Mouse (Mus musculus): ENCODE results near the gene Arl13a. TPM values are rescaled to one million over a fixed set of nuclear protein-coding genes. Genes with fewer than 3 reads are reported as not detected.

Gene Arl13a
- polyA plus RNA-seq, 1 experiment from 2014 or later = not detected

DNA sequence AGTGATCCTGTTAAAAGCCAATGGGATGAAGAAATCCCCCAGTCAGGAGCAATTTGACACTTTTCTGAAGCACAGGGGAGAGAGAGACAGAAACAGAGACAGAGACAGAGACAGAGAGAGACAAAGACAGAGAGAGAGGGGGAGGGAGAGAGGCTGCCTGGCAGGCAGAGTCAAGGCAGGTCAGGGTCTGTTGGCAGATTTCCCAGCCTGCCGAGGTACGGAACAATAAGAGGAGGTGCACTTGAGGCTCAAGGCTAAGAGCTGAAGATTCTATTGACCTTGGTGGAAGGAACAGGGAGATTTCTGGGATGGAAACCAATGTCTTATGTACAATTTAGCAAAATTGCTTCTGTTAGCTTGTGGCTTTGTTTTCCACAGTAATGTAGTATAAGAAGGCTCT, 60.9 kb downstream of the Arl13a start:
- no peak overlapping the region for H3K9ac ChIP-seq (ENCODE audit: low read length)
- H3K27me3 ChIP-seq (ENCODE audit: control insufficient read depth, insufficient read depth, low read depth, low read length) = no peaks in the 10 kb centered on the region
- H3K36me3 ChIP-seq (ENCODE audit: control insufficient read depth, insufficient read depth, low read length) = no peaks in the 10 kb centered on the region
- WGBS = 31% methylated on average over 2 of the region's 2 CpGs
- no peak overlapping the region for H3K27ac ChIP-seq (ENCODE audit: low read length)
- no peak overlapping the region for H3K4me3 ChIP-seq (ENCODE audit: low read length)
- no peaks in the 10 kb centered on the region for H3K4me1 ChIP-seq (replicated peaks; ENCODE audit: control insufficient read depth, insufficient read depth, low read length)
- H3K4me2 ChIP-seq (ENCODE audit: low read depth, low read length) = no peak overlapping the region
- no peaks in the 10 kb centered on the region for H3K9me3 ChIP-seq (ENCODE audit: control insufficient read depth, low read length)
- no peak for ATAC-seq (ENCODE audit: low read depth)

Other genes starting within 250 kb of the Arl13a start
- gene Sytl4, start 205.7 kb upstream of the Arl13a start, polyA plus RNA-seq (2015; fragmentation: Nextera tagmentation; extraction: Ambion mirVana) = 5.7 and 6.2 TPM in 2 replicates
- 43.8 and 46.5 TPM in 2 replicates for gene Cstf2, start 128.3 kb upstream of the Arl13a start, polyA plus RNA-seq (2015; fragmentation: Nextera tagmentation; extraction: Ambion mirVana)
- gene Xkrx, start 25.4 kb upstream of the Arl13a start, polyA plus RNA-seq (2015; fragmentation: Nextera tagmentation; extraction: Ambion mirVana) = 0.35 and 0.38 TPM in 2 replicates
- gene Nox1, start 34.5 kb downstream of the Arl13a start, polyA plus RNA-seq (2015; fragmentation: Nextera tagmentation; extraction: Ambion mirVana) = 1.6 and 1.9 TPM in 2 replicates
- 20.1 and 20.4 TPM in 2 replicates for gene Trmt2b, start 89.5 kb downstream of the Arl13a start, polyA plus RNA-seq (2015; fragmentation: Nextera tagmentation; extraction: Ambion mirVana)
- gene Tmem35a, start 107.7 kb downstream of the Arl13a start, polyA plus RNA-seq (2015; fragmentation: Nextera tagmentation; extraction: Ambion mirVana) = 3.6 and 4.4 TPM in 2 replicates
- 29.5 and 34.5 TPM in 2 replicates for gene Cenpi, start 120.6 kb downstream of the Arl13a start, polyA plus RNA-seq (2015; fragmentation: Nextera tagmentation; extraction: Ambion mirVana)
- gene Drp2, start 217.1 kb downstream of the Arl13a start, polyA plus RNA-seq (2015; fragmentation: Nextera tagmentation; extraction: Ambion mirVana) = 0.40 and 0.41 TPM in 2 replicates